Comparison of ENCODE assay signal across 8 mouse cellular contexts in genomic region chr2:32237571-32237970, GRCm38 (mm10). TPM values are rescaled to one million over a fixed set of nuclear protein-coding genes. Genes with fewer than 3 reads are reported as not detected.
DNase-seq lines count a peak whose midpoint lies in the region; ATAC-seq and TF ChIP-seq lines count a peak whose summit lies in the region.

No protein-coding gene starts in this region.

- DNase-seq in kidney, adult 2 months = no peak
- DNase-seq in kidney, adult 9 months = no peak
- peak; percentile 63 for DNase-seq in NIH3T3 (ENCODE audit: low read depth)
- DNase-seq in midbrain, embryonic 11.5 days (ENCODE audit: low spot score, missing footprints) = no peak
- no peak for DNase-seq in Muller cell, postnatal 12 days (ENCODE audit: inconsistent ontology term)
- DNase-seq in layer of hippocampus, postnatal 36 days = no peak
- no peak for DNase-seq in left cerebral cortex, adult 9 months (ENCODE audit: low spot score in 2 of 2)

- H3K27ac ChIP-seq in kidney, adult 2 months (ENCODE audit: insufficient read depth, low read depth, low read length) = peak overlapping the region; percentile 41; the same call in 1 of the 2 replicates
- no peak overlapping the region; the same call in 1 of the 2 replicates for H3K27ac ChIP-seq in hindbrain, embryonic 12.5 days
- H3K27ac ChIP-seq in midbrain, embryonic 11.5 days (ENCODE audit: low read depth, low read length) = no peak overlapping the region

- no peak for TF ChIP-seq POLR2A in kidney, adult 2 months (IDR thresholded peaks at IDR 0.05; ENCODE audit: low read depth, low read length)

- H3K4me3 ChIP-seq in kidney, adult 2 months (ENCODE audit: insufficient read depth, low read depth, low read length) = peak overlapping the region; percentile 56; the same call in 1 of the 2 replicates
- H3K4me3 ChIP-seq in hindbrain, embryonic 12.5 days = peak overlapping the region; percentile 52
- H3K4me3 ChIP-seq in midbrain, embryonic 11.5 days (ENCODE audit: low read depth, low read length) = peak overlapping the region; percentile 65

- TF ChIP-seq CTCF in kidney, adult 2 months (conservative IDR thresholded peaks at IDR 0.05; ENCODE audit: insufficient read depth, insufficient read length, low read depth, low read length) = no peak

- H3K4me1 ChIP-seq in kidney, adult 2 months (ENCODE audit: control insufficient read depth, insufficient read depth, low read length) = no peaks in the 10 kb centered on the region; the same call in 1 of the 2 replicates
- peaks cover 22% of the 10 kb centered on the region for H3K4me1 ChIP-seq in hindbrain, embryonic 12.5 days
- H3K4me1 ChIP-seq in midbrain, embryonic 11.5 days (ENCODE audit: control insufficient read depth, insufficient read depth, low read length) = peaks cover 12% of the 10 kb centered on the region

- peak overlapping the region; percentile 68 for H3K4me2 ChIP-seq in hindbrain, embryonic 12.5 days (replicated peaks)
- H3K4me2 ChIP-seq in midbrain, embryonic 11.5 days = peak overlapping the region; percentile 92

- no peaks in the 10 kb centered on the region for H3K9me3 ChIP-seq in hindbrain, embryonic 12.5 days (replicated peaks)
- H3K9me3 ChIP-seq in midbrain, embryonic 11.5 days (ENCODE audit: control insufficient read depth, low read length) = no peaks in the 10 kb centered on the region

- ATAC-seq in hindbrain, embryonic 12.5 days (ENCODE audit: low FRiP score) = 0 out of 2 replicates have a peak, but pooled peaks have one; percentile 1
- no peak for ATAC-seq in midbrain, embryonic 11.5 days (ENCODE audit: low FRiP score)

- 20% methylated on average over 4 of the region's 4 CpGs for WGBS in kidney, adult 2 months
- WGBS in hindbrain, embryonic 12.5 days = 54% methylated on average over 4 of the region's 4 CpGs
- WGBS in midbrain, embryonic 11.5 days = 45% methylated on average over 4 of the region's 4 CpGs

- no peaks in the 10 kb centered on the region for H3K36me3 ChIP-seq in kidney, adult 2 months (ENCODE audit: control insufficient read depth, insufficient read depth, low read length)
- peaks cover 24% of the 10 kb centered on the region for H3K36me3 ChIP-seq in hindbrain, embryonic 12.5 days
- peaks cover 7% of the 10 kb centered on the region for H3K36me3 ChIP-seq in midbrain, embryonic 11.5 days (ENCODE audit: control insufficient read depth, insufficient read depth, low read length)

- peak overlapping the region; percentile 63; the same call in 1 of the 2 replicates for H3K9ac ChIP-seq in hindbrain, embryonic 12.5 days
- H3K9ac ChIP-seq in midbrain, embryonic 11.5 days (ENCODE audit: low read length) = peak overlapping the region; percentile 75

- H3K27me3 ChIP-seq in kidney, adult 2 months (replicated peaks; ENCODE audit: control insufficient read depth, insufficient read depth, low read length) = no peaks in the 10 kb centered on the region
- H3K27me3 ChIP-seq in hindbrain, embryonic 12.5 days = no peaks in the 10 kb centered on the region
- no peaks in the 10 kb centered on the region for H3K27me3 ChIP-seq in midbrain, embryonic 11.5 days (ENCODE audit: control insufficient read depth, insufficient read depth, low read length)

RNA-seq across cellular contexts. Expression of gene Pomt1, which starts 1.2 kb away (rescaled TPM):
- polyA plus RNA-seq in kidney, adult 2 months (2012; rRNA removed) = 30.2 and 37.2 TPM in 2 replicates
- 25.5 and 25.9 TPM in 2 replicates for polyA plus RNA-seq in hindbrain, embryonic 12.5 days (2016; fragmentation: Nextera tagmentation; extraction: Ambion mirVana)
- 16.4 and 22.0 TPM in 2 replicates for polyA plus RNA-seq in midbrain, embryonic 11.5 days (2014; fragmentation: Nextera tagmentation; extraction: Ambion mirVana)
- total RNA-seq in layer of hippocampus, postnatal 36 days (2021) = 10 to 100 TPM; 25.6 to 26.4 TPM

RNA-seq across cellular contexts. Expression of gene Uck1, which starts 22.4 kb away (rescaled TPM):
- polyA plus RNA-seq in kidney, adult 2 months (2012; rRNA removed) = 134 and 147 TPM in 2 replicates
- polyA plus RNA-seq in hindbrain, embryonic 12.5 days (2016; fragmentation: Nextera tagmentation; extraction: Ambion mirVana) = 61.8 and 67.3 TPM in 2 replicates
- 70.9 and 73.2 TPM in 2 replicates for polyA plus RNA-seq in midbrain, embryonic 11.5 days (2014; fragmentation: Nextera tagmentation; extraction: Ambion mirVana)
- total RNA-seq in layer of hippocampus, postnatal 36 days (2021) = 10 to 100 TPM; 53.1 to 58.3 TPM

RNA-seq across cellular contexts. Expression of gene Golga2, which starts 49.6 kb away (rescaled TPM):
- 30.8 and 31.2 TPM in 2 replicates for polyA plus RNA-seq in kidney, adult 2 months (2012; rRNA removed)
- polyA plus RNA-seq in hindbrain, embryonic 12.5 days (2016; fragmentation: Nextera tagmentation; extraction: Ambion mirVana) = 31.5 and 31.6 TPM in 2 replicates
- 14.6 and 16.7 TPM in 2 replicates for polyA plus RNA-seq in midbrain, embryonic 11.5 days (2014; fragmentation: Nextera tagmentation; extraction: Ambion mirVana)
- total RNA-seq in layer of hippocampus, postnatal 36 days (2021) = 10 to 100 TPM; 79.9 to 81.2 TPM

RNA-seq across cellular contexts. Expression of gene Swi5, which starts 50.3 kb away (rescaled TPM):
- 191 and 242 TPM in 2 replicates for polyA plus RNA-seq in kidney, adult 2 months (2012; rRNA removed)
- polyA plus RNA-seq in hindbrain, embryonic 12.5 days (2016; fragmentation: Nextera tagmentation; extraction: Ambion mirVana) = 380 and 382 TPM in 2 replicates
- polyA plus RNA-seq in midbrain, embryonic 11.5 days (2014; fragmentation: Nextera tagmentation; extraction: Ambion mirVana) = 382 and 417 TPM in 2 replicates
- total RNA-seq in layer of hippocampus, postnatal 36 days (2021) = 100 to 1,000 TPM; 208 to 224 TPM
